Mouse (Mus musculus): ENCODE results near the gene Btbd35f7.
"Not testable (repeated sequence)": the region's sequence is repeated elsewhere in the genome, so short reads cannot be mapped to it uniquely, and the experiment has no call there.

Btbd35f7 gene

GRCm38 (mm10) chrX:5668767-5669166, at the start of gene Btbd35f7:
Btbd35f7 (plus strand) TSS chrX:5669067.
- DNase-seq: not testable (repeated sequence)
